Mouse (Mus musculus) right cerebral cortex, adult 18-20 months (tissue): ENCODE results near the gene 4833439L19Rik.
"Not testable (repeated sequence)": the region's sequence is repeated elsewhere in the genome, so short reads cannot be mapped to it uniquely, and the experiment has no call there.

Experiments
- DNase-seq: peaks from one replicate; pipeline ENCODE4 v3.0.0; 2022; ENCODE audit warnings: mixed read lengths

The 4833439L19Rik gene

GRCm38 (mm10) chr13:54565201-54565581 lies at the start of gene 4833439L19Rik:
TSS of gene 4833439L19Rik (minus strand) at chr13:54565435.
- DNase-seq = peak; percentile 95

- not testable (repeated sequence) for DNase-seq
These were observed 47.9 kb upstream of the 4833439L19Rik start for GRCm38 (mm10) chr13:54613141-54613540.

DNA sequence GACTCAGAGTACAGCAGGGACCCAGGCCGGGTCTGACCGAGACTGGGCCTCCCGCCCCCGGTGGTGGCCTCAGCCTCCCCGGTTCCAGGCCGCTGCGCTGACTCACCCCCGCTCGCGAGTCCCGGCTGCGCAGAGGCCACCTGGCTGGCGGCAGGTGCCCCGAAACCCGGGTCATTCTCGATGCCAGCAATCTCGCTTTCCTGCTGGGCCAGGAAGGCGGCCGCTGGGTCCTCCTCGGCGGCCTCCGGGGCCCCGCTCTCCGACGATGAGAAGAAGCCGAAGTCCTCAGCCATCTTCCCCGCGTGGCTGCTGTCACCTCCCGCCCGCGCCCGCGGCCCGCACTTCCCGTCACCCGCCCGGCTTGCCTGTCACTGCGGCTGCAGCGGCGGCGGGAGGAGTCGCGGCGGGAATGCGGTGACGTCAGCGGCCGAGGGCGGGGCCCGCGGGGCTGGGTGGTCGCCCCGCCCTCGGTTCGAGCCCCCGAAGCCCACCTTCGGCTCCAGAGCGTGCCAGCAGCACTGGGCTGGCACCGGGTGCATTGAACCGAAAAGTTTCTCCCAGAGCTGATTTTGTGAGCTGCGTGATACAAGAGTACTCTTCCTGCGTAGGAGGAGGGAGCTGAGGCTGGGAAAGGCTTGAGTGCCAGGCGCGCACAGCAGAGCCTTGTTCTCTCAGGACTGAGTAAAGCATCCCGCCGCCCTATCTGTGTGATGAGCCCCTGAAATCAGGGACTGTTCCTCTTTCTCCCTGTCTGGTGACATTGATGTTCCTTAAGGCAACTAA lies 45.9 kb upstream of the 4833439L19Rik start, which contains the start of gene Cltb:
Cltb (minus strand) TSS at position 373 of the 783 bp plus-strand sequence.
- DNase-seq = peak; percentile 93

GRCm38 (mm10) chr13:54610613-54610971 lies 45.4 kb upstream of the 4833439L19Rik start:
- DNase-seq = peak; percentile 43

- no peak for DNase-seq
These were observed 44.1 kb upstream of the 4833439L19Rik start for GRCm38 (mm10) chr13:54609301-54609700.

- peak; percentile 49 for DNase-seq
These were observed 43.4 kb upstream of the 4833439L19Rik start for GRCm38 (mm10) chr13:54608666-54609065.

GRCm38 (mm10) chr13:54608002-54608401 lies 42.8 kb upstream of the 4833439L19Rik start:
- DNase-seq = no peak

GRCm38 (mm10) chr13:54607204-54607603 lies 42.0 kb upstream of the 4833439L19Rik start:
- no peak for DNase-seq

GRCm38 (mm10) chr13:54605426-54605825 lies 40.2 kb upstream of the 4833439L19Rik start:
- no peak for DNase-seq

DNA sequence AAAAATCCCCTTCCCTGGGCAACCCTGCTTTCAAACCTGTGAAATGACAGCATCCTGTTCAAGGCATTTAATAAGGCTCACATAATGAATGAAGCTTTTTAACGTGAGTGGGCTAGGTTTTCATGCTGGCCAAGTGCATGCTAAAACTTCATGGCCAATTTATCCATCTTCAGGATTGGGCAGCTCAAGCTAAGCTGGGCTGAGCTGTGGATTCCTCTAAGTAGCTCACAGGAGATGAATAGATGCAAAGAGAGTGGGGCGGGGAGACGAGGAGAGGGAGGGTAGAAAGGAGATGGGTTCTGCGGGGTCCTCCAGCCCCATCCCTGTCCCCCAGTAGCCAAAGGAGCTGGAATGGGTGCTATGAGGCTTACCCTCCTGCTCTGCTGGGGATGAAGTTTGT lies 39.0 kb upstream of the 4833439L19Rik start:
- DNase-seq = no peak

GRCm38 (mm10) chr13:54603501-54603900 lies 38.3 kb upstream of the 4833439L19Rik start:
- no peak for DNase-seq

- DNase-seq = no peak
These were observed 37.4 kb upstream of the 4833439L19Rik start for GRCm38 (mm10) chr13:54602639-54603111.

- DNase-seq = no peak
These were observed 33.4 kb upstream of the 4833439L19Rik start for GRCm38 (mm10) chr13:54598622-54599143.

GRCm38 (mm10) chr13:54596870-54597269 lies 31.6 kb upstream of the 4833439L19Rik start:
- DNase-seq = no peak

DNA sequence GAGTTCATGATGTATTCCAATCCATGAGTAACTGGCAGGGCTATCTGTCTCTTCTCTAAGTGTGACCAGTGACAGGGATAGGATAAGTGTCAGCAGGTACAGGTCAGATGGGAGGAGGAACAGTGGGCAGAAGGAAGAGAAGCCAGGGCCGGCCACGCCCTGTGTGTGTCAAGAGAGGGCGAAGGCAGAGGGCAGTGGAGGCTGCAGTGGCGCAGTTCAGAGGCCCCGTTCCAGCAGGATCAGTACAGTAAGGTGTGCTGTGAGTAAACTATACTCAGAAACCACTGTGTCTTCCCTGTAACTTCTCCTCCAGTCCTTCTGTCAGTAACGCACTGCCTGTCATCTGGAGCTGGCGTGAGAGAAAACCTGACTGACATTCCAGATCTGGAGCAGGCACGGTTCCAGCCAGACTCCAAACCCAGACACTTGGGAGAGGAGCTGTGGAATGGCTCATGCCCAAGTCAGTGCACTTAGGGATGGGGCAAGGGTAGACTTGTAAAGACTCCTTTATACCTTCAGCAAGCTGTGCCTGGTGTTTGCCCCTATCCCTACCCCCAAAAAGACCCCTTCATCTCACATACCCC lies 31.0 kb upstream of the 4833439L19Rik start:
- DNase-seq = no peak

DNA sequence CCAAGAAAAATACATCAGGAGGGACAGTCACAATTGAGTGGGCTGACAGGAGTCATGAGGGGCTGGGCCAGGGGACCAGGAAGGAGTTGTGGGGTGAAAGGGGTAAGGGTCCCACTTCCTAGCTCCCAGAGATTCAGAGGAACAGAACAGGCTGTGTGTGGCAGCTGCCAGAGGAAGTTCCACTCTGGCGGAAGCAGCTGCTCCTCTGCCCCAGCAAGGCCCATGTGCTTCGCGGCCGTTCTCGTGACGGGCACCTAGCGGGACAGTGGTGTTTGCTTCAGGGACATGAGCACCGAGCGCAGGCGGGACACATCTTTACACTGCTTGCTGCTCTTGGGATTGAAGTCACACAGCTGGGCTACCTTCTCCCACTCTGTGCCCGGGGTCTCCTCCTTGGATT lies 28.4 kb upstream of the 4833439L19Rik start:
- DNase-seq = no peak

- no peak for DNase-seq
These were observed 26.6 kb upstream of the 4833439L19Rik start for GRCm38 (mm10) chr13:54591776-54592356.

- DNase-seq = peak; percentile 98
These were observed 25.0 kb upstream of the 4833439L19Rik start, which contains the start of the genes Nop16 and Higd2a for GRCm38 (mm10) chr13:54589996-54590951. TSS of gene Nop16 (minus strand) at chr13:54590090. TSS of gene Higd2a (plus strand) at chr13:54590207.

DNA sequence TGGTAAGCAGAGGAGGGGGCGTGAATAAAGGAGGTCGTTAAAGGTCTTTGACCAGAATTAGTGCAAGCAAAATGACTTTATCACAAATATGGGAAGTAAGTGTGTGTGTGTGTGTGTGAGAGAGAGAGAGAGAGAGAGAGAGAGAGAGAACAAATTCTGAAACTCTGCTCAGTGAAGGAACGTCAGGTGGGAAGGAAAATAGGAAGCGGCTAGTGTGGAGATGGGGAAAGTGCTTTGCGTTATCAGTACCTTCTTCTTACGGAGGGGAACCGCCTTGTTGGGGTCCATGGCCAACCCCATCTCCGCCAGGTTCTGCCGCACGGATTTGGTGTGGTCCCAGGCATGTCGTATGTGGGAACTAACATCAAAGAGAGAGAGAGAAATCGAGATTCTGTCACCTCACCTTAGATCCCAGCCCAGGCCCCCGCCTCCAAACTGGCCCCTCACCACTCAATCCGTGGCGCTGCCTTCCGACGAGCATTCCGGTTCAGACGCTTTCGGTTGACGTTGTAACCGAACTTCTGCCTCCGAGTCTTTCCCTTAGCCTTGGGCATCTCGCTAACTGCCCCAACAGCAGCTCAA lies 24.3 kb upstream of the 4833439L19Rik start:
- no peak for DNase-seq

DNA sequence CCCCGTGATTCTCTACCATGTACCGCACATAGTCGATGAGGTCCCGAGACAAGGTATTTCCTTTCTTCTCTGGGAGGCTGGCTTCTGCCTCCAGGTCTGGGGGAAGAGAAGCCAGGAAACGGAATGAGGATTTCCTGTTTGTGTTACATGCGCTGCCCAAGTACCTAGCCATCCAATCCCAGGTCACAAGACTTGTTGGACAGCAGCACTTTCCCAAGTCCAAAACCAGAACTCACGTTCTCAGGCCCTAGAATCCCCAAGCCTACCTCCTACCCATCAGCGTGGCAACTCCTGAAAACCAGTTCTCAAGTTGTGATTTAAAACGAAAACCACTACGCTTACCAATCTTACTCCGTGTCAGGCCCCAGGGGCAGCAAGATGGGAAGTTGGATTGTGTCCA lies 20.6 kb upstream of the 4833439L19Rik start:
- no peak for DNase-seq

DNA sequence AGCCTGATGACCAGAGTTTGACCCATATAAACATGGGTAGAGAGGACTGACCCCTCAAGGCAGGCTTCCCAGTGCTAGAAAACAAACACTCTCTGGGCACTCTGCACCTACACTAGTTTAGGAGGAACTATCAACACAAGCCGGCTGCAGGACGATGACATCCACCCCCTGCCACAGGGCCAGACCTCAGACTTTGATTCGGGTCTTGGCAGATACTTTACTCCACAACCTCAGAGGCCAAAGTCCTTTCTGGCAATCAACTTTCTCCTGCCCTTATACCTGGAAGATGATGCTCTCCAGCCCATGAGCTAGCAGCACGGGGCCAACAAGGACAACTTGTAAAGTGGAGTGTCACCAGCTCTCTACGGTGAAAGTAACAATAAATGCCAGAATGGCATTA lies 17.6 kb upstream of the 4833439L19Rik start:
- no peak for DNase-seq

DNA sequence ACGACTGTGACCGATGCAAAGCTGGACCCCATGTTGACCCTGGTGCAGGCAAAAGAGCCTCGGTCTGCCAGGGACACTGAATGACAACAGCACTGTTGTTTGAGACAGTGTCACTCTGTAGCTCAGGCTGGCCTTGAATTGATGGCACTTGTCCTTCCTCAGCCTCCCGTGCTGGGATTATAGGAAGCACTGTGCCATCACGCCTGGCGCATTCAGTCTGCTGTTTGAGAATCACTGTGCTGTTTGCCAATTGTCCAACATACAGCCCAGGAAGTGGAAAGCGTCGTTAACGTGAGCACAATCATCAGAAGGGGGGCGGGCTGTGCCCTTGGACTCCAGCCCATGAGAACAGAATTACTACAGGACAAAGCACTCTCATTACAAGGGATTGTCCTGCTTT lies 16.9 kb upstream of the 4833439L19Rik start:
- DNase-seq = no peak
